Mouse (Mus musculus) brain, embryonic 14.5 days (tissue): ENCODE measurements around the gene Gfod2.

ENCODE experiments used
- CTCF ChIP-seq: fragments of 200-500 bp; IDR thresholded peaks from 2 replicates; pipeline ENCODE4 v1.5.1; 2012; ENCODE audit warnings: inconsistent platforms, mild to moderate bottlenecking, moderate library complexity, borderline replicate concordance; ENCODE audit not compliant: insufficient read depth, insufficient read length; ENCODE audit errors: extremely low read depth
- POLR2A ChIP-seq: fragments of 200-500 bp; IDR thresholded peaks from 2 replicates; pipeline ENCODE4 v1.6.1; 2012; ENCODE audit warnings: mild to moderate bottlenecking, inconsistent platforms, borderline replicate concordance; ENCODE audit not compliant: poor library complexity, insufficient read depth, insufficient read length, severe bottlenecking; ENCODE audit errors: extremely low read depth

GRCm38 (mm10) chr8:105758277-105759108 lies at the start of gene Gfod2:
- TF ChIP-seq POLR2A (no peak), CTCF (no peak)
